Mouse (Mus musculus) lung, embryonic 15.5 days (tissue): Measurements from ENCODE around the gene Arx. TPM values are rescaled to one million over a fixed set of nuclear protein-coding genes. Genes with fewer than 3 reads are reported as not detected.

Source experiments
- ATAC-seq: fragments of 200-750 bp; cut with Nextera tagmentation; 2 replicates; pipeline ENCODE4 v1.8.0; 2017; ENCODE audit warnings: moderate number of reproducible peaks, borderline replicate concordance; ENCODE audit not compliant: low FRiP score, low TSS enrichment; ENCODE audit errors: extremely low read depth
- H3K27ac ChIP-seq: fragments of 300-500 bp; sonication (generic); 2 replicates; pipeline ENCODE4 v1.5.1; 2015; ENCODE audit warnings: moderate library complexity, mild to moderate bottlenecking, inconsistent platforms
- H3K27me3 ChIP-seq: fragments of 300-500 bp; sonication (generic); 2 replicates; pipeline ENCODE4 v1.6.1; 2015; ENCODE audit warnings: inconsistent platforms
- H3K36me3 ChIP-seq: fragments of 300-500 bp; sonication (generic); 2 replicates; pipeline ENCODE4 v1.6.1; 2015; ENCODE audit warnings: inconsistent platforms
- H3K4me1 ChIP-seq: fragments of 300-500 bp; sonication (generic); 2 replicates; pipeline ENCODE4 v1.6.1; 2015; ENCODE audit warnings: inconsistent platforms
- H3K4me2 ChIP-seq: fragments of 300-500 bp; sonication (generic); 2 replicates; pipeline ENCODE4 v1.6.1; 2015; ENCODE audit warnings: inconsistent platforms, mild to moderate bottlenecking, moderate library complexity
- H3K4me3 ChIP-seq: fragments of 300-500 bp; sonication (generic); 2 replicates; pipeline ENCODE4 v1.5.1; 2015; ENCODE audit warnings: mild to moderate bottlenecking, inconsistent platforms
- H3K9ac ChIP-seq: fragments of 300-500 bp; sonication (generic); 2 replicates; pipeline ENCODE4 v1.6.1; 2015; ENCODE audit warnings: inconsistent platforms
- H3K9me3 ChIP-seq: fragments of 300-500 bp; sonication (generic); 2 replicates; pipeline ENCODE4 v1.6.1; 2016; ENCODE audit warnings: inconsistent platforms
- WGBS: fragments of 180-500 bp; shearing (Covaris S2); methylation state at CpG from one replicate; pipeline ENCODE4 v1.1.7; 2015; 5-methylcytosine and 5-hydroxymethylcytosine counted together
- polyA plus RNA-seq: library from polyadenylated mRNA; unstranded; fragments of >200 nt; fragmentation: Nextera tagmentation; extraction: Ambion mirVana; gene quantifications from 2 replicates; pipeline ENCODE4 v1.2.1, GENCODE M21; 2015

The Arx gene
- polyA plus RNA-seq, 1 experiment from 2014 or later: not detected

DNA sequence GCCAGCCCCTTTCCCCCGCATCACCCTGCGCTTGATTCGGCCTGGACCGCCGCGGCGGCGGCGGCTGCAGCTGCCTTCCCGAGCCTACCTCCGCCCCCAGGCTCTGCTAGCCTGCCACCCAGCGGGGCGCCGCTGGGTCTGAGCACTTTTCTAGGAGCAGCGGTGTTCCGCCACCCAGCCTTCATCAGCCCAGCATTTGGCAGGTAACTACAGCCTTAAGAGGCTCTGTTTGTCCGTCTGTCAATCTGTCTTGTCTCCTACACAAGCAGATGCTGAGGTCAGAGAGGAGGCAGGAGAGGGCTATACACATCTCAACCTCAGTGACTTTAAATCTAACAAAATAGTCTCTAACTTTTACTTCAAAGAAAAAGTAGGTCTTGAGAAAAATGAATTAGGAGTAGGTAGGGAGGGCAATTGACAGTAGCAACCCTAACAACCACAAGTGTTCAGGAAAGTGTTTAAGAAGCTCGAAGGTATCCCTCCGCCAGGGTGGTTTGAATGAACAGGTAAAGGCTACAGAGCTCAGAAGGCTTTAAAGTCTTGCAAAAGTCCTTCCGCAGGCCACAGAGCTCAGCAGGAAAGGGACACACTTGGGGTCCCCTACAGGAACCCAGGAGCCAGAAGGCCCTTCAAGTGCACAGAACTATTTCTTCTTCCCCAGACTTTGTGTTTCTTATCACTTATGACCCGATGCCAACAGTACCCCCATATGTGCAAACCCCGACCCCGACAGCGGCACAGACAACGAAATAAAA lies 8.7 kb downstream of the Arx start:
- Histone ChIP-seq H3K9ac (no peak overlapping the region), H3K36me3 (no peaks in the 10 kb centered on the region), H3K27me3 (peaks cover 98% of the 10 kb centered on the region), H3K4me1 (peaks cover 10% of the 10 kb centered on the region), H3K27ac (no peak overlapping the region), H3K9me3 (no peaks in the 10 kb centered on the region), H3K4me3 (no peak overlapping the region), H3K4me2 (no peak overlapping the region)
- WGBS: 13% methylated on average over 23 of the region's 25 CpGs
- ATAC-seq: no peak

DNA sequence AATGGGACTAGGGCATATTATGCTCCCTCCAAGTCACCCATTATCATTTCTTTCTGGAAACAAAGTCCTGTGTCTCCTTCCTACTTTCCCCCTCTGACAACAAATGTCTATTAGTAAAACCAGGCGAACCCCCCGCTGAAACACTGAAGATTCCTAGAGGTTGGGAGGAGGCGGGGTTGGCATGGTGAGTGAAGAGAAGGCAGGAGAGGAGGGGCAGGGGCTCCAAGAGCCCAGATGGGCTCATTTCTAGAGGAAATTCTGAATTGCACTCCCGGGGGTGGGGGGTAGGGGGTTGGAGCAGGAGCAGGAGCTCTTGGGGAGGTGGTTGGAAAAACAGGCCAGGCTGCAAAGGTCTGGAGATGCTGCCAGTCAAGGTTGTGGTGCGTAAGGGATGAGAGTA lies 9.6 kb downstream of the Arx start:
- H3K4me1 ChIP-seq: peaks cover 10% of the 10 kb centered on the region
- ATAC-seq: no peak
- peaks cover 98% of the 10 kb centered on the region for H3K27me3 ChIP-seq
- H3K4me2 ChIP-seq: no peak overlapping the region
- H3K9ac ChIP-seq: no peak overlapping the region
- 11% methylated on average over 5 of the region's 5 CpGs for WGBS
- no peaks in the 10 kb centered on the region for H3K36me3 ChIP-seq
- no peak overlapping the region for H3K4me3 ChIP-seq
- no peak overlapping the region for H3K27ac ChIP-seq
- no peaks in the 10 kb centered on the region for H3K9me3 ChIP-seq

DNA sequence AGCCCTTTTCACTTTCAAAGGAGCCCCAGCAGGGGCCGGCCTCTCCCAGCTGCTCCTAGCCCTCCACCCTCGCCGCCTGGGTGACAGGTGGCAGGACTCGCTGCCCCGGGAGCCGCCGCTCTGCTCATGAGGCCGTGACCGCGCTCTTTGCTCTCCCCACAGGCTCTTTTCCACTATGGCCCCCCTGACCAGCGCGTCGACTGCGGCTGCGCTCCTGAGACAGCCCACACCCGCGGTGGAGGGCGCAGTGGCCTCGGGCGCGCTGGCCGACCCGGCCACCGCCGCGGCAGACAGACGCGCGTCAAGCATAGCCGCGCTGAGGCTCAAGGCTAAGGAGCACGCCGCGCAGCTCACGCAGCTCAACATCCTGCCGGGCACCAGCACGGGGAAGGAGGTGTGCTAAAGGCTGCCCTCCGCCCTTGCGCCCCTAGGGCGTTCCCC lies 10.8 kb downstream of the Arx start:
- no peaks in the 10 kb centered on the region for H3K9me3 ChIP-seq
- WGBS: 18% methylated on average over 40 of the region's 40 CpGs
- peaks cover 10% of the 10 kb centered on the region for H3K4me1 ChIP-seq
- H3K4me2 ChIP-seq: peak overlapping the region; percentile 49
- H3K27me3 ChIP-seq: peaks cover 96% of the 10 kb centered on the region
- no peak for ATAC-seq
- no peak overlapping the region for H3K9ac ChIP-seq
- H3K36me3 ChIP-seq: no peaks in the 10 kb centered on the region
- no peak overlapping the region for H3K27ac ChIP-seq
- H3K4me3 ChIP-seq: peak overlapping the region; percentile 24

DNA sequence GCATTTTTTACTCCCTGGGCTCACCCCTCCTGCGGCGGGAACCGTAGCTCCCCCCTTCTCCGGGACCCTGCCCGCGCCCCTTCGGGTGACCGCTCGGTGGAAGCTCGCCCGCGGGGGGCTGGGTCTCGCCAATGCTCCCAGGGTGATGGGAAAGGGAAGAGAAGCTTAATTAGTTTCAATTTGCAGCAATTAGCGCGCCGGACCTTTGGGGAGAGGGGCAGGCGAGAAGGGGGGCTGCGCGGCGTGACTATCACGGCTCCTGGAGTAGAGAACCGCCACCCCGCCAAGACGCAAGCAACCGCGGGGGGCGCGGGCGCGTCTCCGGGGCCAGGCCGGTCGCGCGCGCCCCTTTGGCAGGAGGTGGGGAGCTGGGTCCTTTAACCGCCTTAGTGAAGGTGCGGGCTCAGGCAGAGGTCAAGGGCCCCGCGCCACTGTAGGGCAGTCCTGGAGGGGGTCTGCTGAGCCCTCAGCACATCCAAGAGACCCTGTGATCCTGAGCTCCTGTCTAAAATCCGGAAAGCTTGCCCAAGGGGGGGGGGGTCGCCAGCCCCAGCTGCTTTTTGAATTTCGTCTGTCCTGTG lies 12.9 kb downstream of the Arx start:
- Histone ChIP-seq H3K9me3 (no peaks in the 10 kb centered on the region), H3K9ac (no peak overlapping the region), H3K4me2 (peak overlapping the region; percentile 52), H3K4me3 (peak overlapping the region; percentile 30), H3K4me1 (peaks cover 10% of the 10 kb centered on the region), H3K27me3 (peaks cover 90% of the 10 kb centered on the region), H3K36me3 (no peaks in the 10 kb centered on the region), H3K27ac (no peak overlapping the region)
- 16% methylated on average over 37 of the region's 43 CpGs for WGBS
- ATAC-seq: no peak

DNA sequence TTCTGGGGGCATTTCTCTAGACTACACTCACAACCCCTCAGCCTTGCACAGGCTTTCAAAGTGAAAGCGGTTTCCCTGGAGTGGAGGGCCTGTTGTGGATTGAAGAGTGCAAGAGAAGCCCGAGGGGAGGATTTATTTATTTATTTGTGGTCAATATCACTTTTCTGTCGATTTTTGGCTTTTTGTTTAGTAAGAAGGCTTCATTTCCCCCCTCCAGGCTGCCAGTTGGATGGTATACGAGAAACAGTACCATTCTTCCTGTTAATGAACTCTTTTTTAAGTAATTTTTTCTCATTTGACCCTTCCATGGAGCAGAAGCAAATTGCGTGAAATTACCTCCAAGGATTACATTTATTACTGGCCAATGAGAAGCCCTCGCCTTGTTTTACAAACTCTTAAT lies 13.5 kb downstream of the Arx start:
- 22% methylated on average over 6 of the region's 6 CpGs for WGBS
- no peaks in the 10 kb centered on the region for H3K9me3 ChIP-seq
- no peaks in the 10 kb centered on the region for H3K36me3 ChIP-seq
- H3K9ac ChIP-seq: no peak overlapping the region
- no peak overlapping the region for H3K27ac ChIP-seq
- H3K27me3 ChIP-seq: peaks cover 83% of the 10 kb centered on the region
- H3K4me3 ChIP-seq: no peak overlapping the region
- no peak for ATAC-seq
- peaks cover 10% of the 10 kb centered on the region for H3K4me1 ChIP-seq
- no peak overlapping the region for H3K4me2 ChIP-seq

DNA sequence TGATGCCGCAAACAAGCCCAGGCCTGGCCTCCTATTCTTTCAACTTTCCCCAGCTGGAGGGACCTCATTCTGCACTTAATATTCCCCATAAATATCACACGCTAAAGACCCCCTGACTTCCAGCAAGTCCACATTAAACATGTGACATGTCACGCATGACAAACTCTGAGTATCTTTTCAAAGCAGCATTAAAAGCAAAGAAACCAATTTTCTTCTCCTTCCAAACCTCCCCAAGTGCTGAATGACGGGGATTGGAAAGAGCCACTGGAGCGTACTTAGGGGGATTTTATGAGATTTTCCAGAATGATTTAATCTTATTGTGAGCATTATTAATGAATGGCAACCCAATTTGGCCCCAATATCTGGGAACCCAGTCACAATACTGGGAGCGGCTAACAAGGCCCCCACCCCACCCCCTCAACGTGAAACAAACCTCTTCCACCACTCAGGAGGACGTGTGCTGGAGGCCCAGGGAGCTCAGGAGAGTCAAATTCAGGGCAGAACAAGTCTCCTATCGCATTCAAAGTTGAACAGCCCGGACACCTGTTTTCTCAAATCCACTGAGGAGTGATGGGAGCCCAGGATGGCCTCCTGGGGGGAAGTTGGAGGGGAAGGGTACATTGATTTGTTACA lies 14.1 kb downstream of the Arx start:
- Histone ChIP-seq H3K4me1 (peaks cover 10% of the 10 kb centered on the region), H3K9ac (no peak overlapping the region), H3K4me3 (no peak overlapping the region), H3K4me2 (no peak overlapping the region), H3K27me3 (peaks cover 78% of the 10 kb centered on the region), H3K9me3 (no peaks in the 10 kb centered on the region), H3K27ac (no peak overlapping the region), H3K36me3 (no peaks in the 10 kb centered on the region)
- ATAC-seq: no peak
- 24% methylated on average over 10 of the region's 10 CpGs for WGBS

DNA sequence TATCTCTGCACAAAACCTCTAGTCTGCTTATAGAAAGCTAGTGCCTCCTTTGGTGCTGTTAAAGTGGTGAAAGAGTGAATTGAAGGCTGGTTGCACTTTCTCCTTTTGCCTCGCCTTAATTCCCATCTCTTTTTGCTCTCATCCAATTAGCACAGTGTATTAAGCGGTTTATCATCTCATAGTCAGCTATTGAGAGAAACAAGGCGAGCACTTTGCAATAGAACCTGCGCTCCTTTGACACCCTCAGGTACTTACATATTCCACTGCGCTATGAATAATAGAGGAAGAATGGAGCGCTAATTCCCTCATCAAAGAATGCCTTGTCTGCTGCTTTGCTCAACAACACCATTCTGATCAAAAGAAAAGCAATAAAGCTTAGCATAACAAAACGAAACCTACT lies 15.6 kb downstream of the Arx start:
- 22% methylated on average over 7 of the region's 7 CpGs for WGBS
- no peak for ATAC-seq
- H3K27ac ChIP-seq: no peak overlapping the region
- H3K4me1 ChIP-seq: peaks cover 10% of the 10 kb centered on the region
- H3K4me2 ChIP-seq: no peak overlapping the region
- no peaks in the 10 kb centered on the region for H3K9me3 ChIP-seq
- peaks cover 64% of the 10 kb centered on the region for H3K27me3 ChIP-seq
- H3K4me3 ChIP-seq: no peak overlapping the region
- H3K9ac ChIP-seq: no peak overlapping the region
- no peaks in the 10 kb centered on the region for H3K36me3 ChIP-seq

DNA sequence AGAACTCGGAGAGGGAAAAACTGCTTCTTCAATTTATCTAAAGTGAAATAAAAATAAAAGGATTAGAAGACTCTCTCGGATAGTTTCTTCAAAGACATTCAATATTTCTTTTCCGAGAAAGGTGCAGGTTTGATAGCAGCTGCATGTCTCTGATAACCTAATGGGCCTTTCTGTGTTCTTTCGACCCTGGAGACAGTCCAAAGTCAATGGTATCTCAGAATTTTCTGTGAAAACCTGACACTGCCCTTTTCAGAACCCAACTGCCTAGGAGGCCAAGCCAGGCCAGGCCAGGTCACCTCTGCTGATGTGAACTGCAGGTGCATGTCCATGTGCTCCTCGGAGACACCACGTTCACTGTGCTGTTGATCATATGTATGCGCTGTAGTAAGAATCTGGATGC lies 19.5 kb downstream of the Arx start:
- Histone ChIP-seq H3K9me3 (no peaks in the 10 kb centered on the region), H3K27ac (no peak overlapping the region), H3K9ac (no peak overlapping the region), H3K4me1 (no peaks in the 10 kb centered on the region), H3K4me2 (no peak overlapping the region), H3K4me3 (no peak overlapping the region), H3K36me3 (no peaks in the 10 kb centered on the region), H3K27me3 (peaks cover 25% of the 10 kb centered on the region)
- no peak for ATAC-seq
- 83% methylated on average over 7 of the region's 7 CpGs for WGBS

DNA sequence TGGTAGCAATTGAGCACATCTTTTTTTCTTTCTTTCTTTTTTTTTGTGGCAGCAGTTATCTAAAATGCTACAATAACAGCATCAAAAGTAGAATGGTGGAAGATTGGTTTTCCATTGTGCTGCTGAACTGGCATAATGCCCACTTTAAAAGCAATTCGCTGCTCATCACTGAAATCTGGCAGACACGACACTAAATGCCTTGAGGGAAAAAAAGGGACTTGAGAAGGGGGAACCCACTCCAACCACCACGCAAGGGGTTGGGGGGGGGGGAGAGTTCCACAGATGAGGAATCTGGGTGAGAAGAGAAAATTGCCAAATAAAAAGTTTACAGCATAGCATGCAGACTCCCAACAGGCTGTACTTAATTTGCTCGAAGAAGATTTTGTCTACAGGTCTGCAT lies 31.3 kb downstream of the Arx start:
- Histone ChIP-seq H3K9ac (no peak overlapping the region), H3K27me3 (no peaks in the 10 kb centered on the region), H3K4me1 (no peaks in the 10 kb centered on the region), H3K4me2 (no peak overlapping the region), H3K9me3 (no peaks in the 10 kb centered on the region), H3K4me3 (no peak overlapping the region), H3K27ac (no peak overlapping the region), H3K36me3 (no peaks in the 10 kb centered on the region)
- no peak for ATAC-seq
- 51% methylated on average over 4 of the region's 4 CpGs for WGBS

DNA sequence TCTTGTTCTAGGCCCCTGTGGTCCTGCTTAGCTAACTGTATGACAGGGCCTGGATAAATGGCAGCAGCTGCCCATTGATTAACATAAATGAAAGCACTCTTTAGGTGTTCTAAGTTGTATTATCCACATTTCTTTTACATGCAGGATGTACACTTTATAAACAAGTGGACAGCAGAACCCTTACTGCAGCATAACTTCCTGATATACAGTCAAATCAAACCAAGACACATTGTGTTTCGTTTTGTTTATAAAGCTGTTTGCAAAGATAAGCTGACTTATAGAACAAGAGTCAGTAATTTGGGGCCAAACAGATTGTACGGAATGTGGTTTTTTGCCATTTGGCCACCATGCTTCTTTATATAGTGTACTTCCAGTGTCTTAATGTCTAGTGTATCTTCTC lies 33.7 kb downstream of the Arx start:
- ATAC-seq: no peak
- WGBS: 69% methylated on average over 2 of the region's 2 CpGs
- Histone ChIP-seq H3K9me3 (no peaks in the 10 kb centered on the region), H3K4me3 (no peak overlapping the region), H3K4me1 (no peaks in the 10 kb centered on the region), H3K27me3 (no peaks in the 10 kb centered on the region), H3K9ac (no peak overlapping the region), H3K27ac (no peak overlapping the region), H3K4me2 (no peak overlapping the region), H3K36me3 (no peaks in the 10 kb centered on the region)

DNA sequence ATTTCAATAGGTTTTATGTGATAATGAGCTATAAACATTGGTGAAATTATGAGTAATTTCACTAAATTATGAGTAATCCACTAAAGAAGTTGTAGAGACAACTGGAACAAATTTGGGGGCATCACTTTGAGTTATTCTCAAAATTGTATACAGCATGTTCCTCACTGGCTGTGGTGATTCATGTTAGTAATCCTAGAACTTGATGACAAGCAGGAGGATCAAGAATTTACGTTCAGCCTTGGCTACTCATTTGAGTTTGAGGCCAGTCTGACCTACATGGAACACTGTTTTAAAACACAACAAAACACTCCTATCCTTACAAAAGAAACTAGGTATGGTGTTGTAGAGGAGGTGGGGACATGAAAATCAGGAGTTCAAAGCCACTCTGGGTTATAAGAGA lies 35.1 kb downstream of the Arx start:
- Histone ChIP-seq H3K4me2 (no peak overlapping the region), H3K27ac (no peak overlapping the region), H3K27me3 (no peaks in the 10 kb centered on the region), H3K36me3 (no peaks in the 10 kb centered on the region), H3K9me3 (no peaks in the 10 kb centered on the region), H3K9ac (no peak overlapping the region), H3K4me3 (no peak overlapping the region), H3K4me1 (no peaks in the 10 kb centered on the region)
- WGBS: 76% methylated on average over 1 of the region's 1 CpGs
- ATAC-seq: no peak
